Mouse (Mus musculus): ENCODE results near the gene Fank1. TPM values are rescaled to one million over a fixed set of nuclear protein-coding genes. Genes with fewer than 3 reads are reported as not detected.

The Fank1 gene
- polyA plus RNA-seq, 1 experiment = 0.47 TPM

DNA sequence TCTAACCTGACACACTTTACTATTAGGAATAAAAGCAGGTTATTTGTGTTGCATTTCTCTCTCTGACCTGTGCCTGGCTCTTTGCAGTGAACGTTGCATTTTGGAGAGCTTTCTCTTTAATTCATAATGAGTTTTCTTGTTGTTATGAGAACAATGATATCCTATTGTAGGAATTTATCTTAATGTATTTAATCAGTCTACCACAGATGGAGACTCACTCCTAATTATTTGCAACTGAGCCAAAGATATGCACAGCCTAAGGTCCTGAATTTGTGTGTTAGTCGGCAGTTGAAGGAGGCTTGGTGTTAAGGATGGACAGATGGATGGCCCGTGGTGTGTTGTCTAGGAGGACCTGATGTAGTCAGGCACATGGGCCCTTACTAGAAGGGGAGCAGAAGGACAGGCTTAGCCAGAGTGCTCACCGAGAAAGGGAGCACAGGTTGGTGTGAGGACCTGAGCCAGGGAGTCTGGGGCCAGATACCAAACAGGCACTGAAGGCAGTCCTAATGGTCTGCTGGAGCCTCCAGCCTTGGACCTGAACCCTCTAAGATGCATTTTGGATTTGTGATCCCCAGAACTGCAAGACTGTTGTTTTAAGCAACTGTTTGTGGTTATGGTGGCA lies 14.1 kb downstream of the Fank1 start:
- Histone ChIP-seq H3K79me3 (ENCODE audit: low read depth) (no peaks in the 10 kb centered on the region), H3K36me3 (ENCODE audit: control insufficient read depth, insufficient read depth) (no peaks in the 10 kb centered on the region), H3K79me2 (ENCODE audit: control insufficient read depth, insufficient read depth) (no peaks in the 10 kb centered on the region), H3ac (ENCODE audit: control insufficient read depth, insufficient read length, low read depth) (no peak overlapping the region), H3K4me3 (ENCODE audit: insufficient read depth, poor library complexity, severe bottlenecking) (no peak overlapping the region), H3K27me3 (ENCODE audit: control insufficient read depth, insufficient read depth, insufficient read length) (no peaks in the 10 kb centered on the region)
- TF ChIP-seq CEBPB (IDR thresholded peaks at IDR 0.05; ENCODE audit: low read depth) = no peak
- no peak for TF ChIP-seq MAX (IDR thresholded peaks at IDR 0.05)
- no peak for TF ChIP-seq FOSL1 (IDR thresholded peaks at IDR 0.05; ENCODE audit: insufficient read depth, low read length, poor library complexity, severe bottlenecking)
- no peak for TF ChIP-seq USF1 (IDR thresholded peaks at IDR 0.05; ENCODE audit: low read depth)
- no peak for TF ChIP-seq CTCF (IDR thresholded peaks at IDR 0.05; ENCODE audit: control insufficient read depth, insufficient read depth, insufficient read length)
- no peak for TF ChIP-seq MYOG (IDR thresholded peaks at IDR 0.05; ENCODE audit: control insufficient read depth, extremely low read depth, insufficient read length)
- TF ChIP-seq MYOD1 (IDR thresholded peaks at IDR 0.05; ENCODE audit: control insufficient read depth, insufficient read length, low read depth) = no peak

DNA sequence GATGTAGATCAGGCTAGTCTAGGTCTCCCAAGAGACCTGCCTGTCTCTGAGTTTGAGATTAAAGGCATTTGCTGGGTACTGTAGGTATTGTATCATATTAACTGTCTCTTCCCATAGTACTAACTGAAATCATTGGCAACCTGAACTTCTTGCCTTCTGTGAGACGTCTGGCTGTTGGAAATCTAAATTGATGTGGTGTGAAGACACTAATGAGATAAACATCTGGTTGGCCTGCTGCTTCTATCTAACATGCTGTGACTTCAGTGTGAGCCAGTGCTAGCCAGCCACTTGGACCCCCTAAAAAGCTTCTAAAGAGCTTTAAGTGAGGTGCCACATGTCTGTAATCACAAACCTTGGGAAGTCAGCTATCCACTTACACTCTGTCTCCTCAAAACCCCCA lies 16.1 kb downstream of the Fank1 start:
- Histone ChIP-seq H3K36me3 (ENCODE audit: control insufficient read depth, insufficient read depth) (no peaks in the 10 kb centered on the region), H3K4me3 (ENCODE audit: insufficient read depth, poor library complexity, severe bottlenecking) (no peak overlapping the region), H3K79me3 (ENCODE audit: low read depth) (no peaks in the 10 kb centered on the region), H3K27me3 (ENCODE audit: control insufficient read depth, insufficient read depth, insufficient read length) (no peaks in the 10 kb centered on the region), H3K79me2 (ENCODE audit: control insufficient read depth, insufficient read depth) (no peaks in the 10 kb centered on the region), H3ac (ENCODE audit: control insufficient read depth, insufficient read length, low read depth) (peak overlapping the region; percentile 15)
- TF ChIP-seq MAX (IDR thresholded peaks at IDR 0.05) (no peak), FOSL1 (IDR thresholded peaks at IDR 0.05; ENCODE audit: insufficient read depth, low read length, poor library complexity, severe bottlenecking) (no peak), MYOG (IDR thresholded peaks at IDR 0.05; ENCODE audit: control insufficient read depth, extremely low read depth, insufficient read length) (no peak), CTCF (IDR thresholded peaks at IDR 0.05; ENCODE audit: control insufficient read depth, insufficient read depth, insufficient read length) (no peak), USF1 (IDR thresholded peaks at IDR 0.05; ENCODE audit: low read depth) (no peak), MYOD1 (IDR thresholded peaks at IDR 0.05; ENCODE audit: control insufficient read depth, insufficient read length, low read depth) (no peak), CEBPB (IDR thresholded peaks at IDR 0.05; ENCODE audit: low read depth) (no peak)

DNA sequence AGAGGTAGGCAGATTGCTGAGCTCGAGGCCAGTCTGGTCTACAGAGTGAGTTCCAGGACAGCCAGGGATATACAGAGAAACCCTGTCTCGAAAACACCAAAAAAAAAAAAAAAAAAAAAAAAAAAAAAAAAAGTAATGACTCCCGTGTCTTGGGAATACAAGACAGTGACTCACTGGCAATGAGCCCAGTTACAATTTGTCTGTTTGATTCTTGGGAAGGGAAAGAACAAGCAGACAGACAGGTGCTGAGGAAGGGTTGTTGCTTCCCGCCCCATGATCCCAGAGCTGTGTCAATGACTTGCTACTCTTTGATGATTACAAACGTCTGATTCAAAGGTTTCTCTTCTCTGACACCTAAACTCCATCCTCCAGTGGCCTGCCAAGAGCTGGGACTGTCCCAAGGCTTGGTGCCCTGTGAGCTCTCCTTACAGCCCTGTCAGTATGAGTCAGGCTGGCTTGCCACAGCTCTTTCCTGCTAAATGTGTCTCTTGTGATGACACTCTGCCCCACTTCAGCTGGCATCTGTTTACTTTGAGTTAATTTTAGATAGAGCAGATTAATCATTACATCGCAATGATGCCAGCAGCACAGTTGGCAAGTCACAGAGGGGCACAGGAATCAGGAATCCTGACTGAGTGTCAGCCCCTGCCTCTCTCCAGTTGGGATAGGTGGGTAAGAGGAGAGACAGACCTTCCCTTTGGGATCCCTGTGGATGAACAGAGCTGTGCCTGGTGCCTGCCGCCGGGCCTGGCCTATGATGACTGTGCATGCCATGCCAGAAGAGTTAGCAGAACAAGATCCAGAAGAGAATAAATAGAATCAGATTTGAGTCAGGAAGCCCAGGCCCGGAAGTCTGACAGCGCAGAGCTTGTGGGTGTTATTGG lies 16.8 kb downstream of the Fank1 start:
- no peaks in the 10 kb centered on the region for H3K27me3 ChIP-seq (ENCODE audit: control insufficient read depth, insufficient read depth, insufficient read length)
- no peaks in the 10 kb centered on the region for H3K79me2 ChIP-seq (ENCODE audit: control insufficient read depth, insufficient read depth)
- H3K4me3 ChIP-seq (ENCODE audit: insufficient read depth, poor library complexity, severe bottlenecking) = no peak overlapping the region
- H3K36me3 ChIP-seq (ENCODE audit: control insufficient read depth, insufficient read depth) = no peaks in the 10 kb centered on the region
- TF ChIP-seq FOSL1 (IDR thresholded peaks at IDR 0.05; ENCODE audit: insufficient read depth, low read length, poor library complexity, severe bottlenecking) (no peak), CEBPB (IDR thresholded peaks at IDR 0.05; ENCODE audit: low read depth) (peak; percentile 51), MAX (IDR thresholded peaks at IDR 0.05) (peak; percentile 32), MYOD1 (IDR thresholded peaks at IDR 0.05; ENCODE audit: control insufficient read depth, insufficient read length, low read depth) (peak; percentile 50)
- H3ac ChIP-seq (ENCODE audit: control insufficient read depth, insufficient read length, low read depth) = no peak overlapping the region
- H3K79me3 ChIP-seq (ENCODE audit: low read depth) = no peaks in the 10 kb centered on the region

DNA sequence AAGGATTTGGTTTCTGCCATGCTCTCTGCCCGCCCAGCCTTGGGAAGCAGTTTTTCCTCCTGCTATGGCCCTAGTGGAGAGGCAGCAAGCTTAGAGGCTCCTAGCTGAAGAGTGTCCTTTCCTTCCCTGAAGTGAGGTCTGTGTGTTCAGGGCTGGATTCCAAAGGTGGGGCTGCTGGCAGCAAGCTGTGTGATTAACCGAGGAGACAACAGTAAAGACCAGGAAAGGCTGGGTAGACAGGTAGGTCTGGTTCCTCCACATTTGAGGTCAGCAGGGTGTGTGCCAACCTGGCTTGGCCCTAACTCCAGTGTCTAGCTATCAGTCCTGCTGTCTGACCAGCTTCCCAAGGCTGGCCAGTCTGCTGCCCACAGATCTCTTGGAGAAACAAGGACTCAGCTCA lies 18.1 kb downstream of the Fank1 start:
- H3K79me2 ChIP-seq (ENCODE audit: control insufficient read depth, insufficient read depth) = no peaks in the 10 kb centered on the region
- H3K36me3 ChIP-seq (ENCODE audit: control insufficient read depth, insufficient read depth) = no peaks in the 10 kb centered on the region
- no peak for TF ChIP-seq MAX (IDR thresholded peaks at IDR 0.05)
- no peak for TF ChIP-seq USF1 (IDR thresholded peaks at IDR 0.05; ENCODE audit: low read depth)
- TF ChIP-seq FOSL1 (IDR thresholded peaks at IDR 0.05; ENCODE audit: insufficient read depth, low read length, poor library complexity, severe bottlenecking) = no peak
- no peak overlapping the region for H3K4me3 ChIP-seq (ENCODE audit: insufficient read depth, poor library complexity, severe bottlenecking)
- H3K79me3 ChIP-seq (ENCODE audit: low read depth) = no peaks in the 10 kb centered on the region
- H3ac ChIP-seq (ENCODE audit: control insufficient read depth, insufficient read length, low read depth) = no peak overlapping the region
- no peaks in the 10 kb centered on the region for H3K27me3 ChIP-seq (ENCODE audit: control insufficient read depth, insufficient read depth, insufficient read length)

DNA sequence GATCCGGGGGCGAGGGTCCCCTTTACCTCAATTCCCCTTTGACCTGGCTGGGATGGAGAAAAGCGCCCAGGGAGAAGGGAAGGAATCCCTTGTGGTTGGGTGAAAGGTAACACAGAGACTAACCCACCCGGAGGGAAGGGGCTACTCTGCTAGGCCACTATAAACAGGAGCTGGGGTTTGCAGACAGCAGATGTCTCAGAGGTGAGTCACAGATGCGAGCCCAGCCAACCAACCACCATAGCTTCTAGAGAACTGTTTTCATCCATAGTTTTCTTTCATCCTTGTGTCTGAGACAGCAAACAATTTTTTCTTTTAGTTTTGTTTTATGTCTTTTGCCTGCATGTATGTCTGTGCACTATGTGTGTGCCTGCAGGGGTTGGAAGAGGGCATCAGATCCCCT lies 23.3 kb downstream of the Fank1 start:
- TF ChIP-seq MAX (IDR thresholded peaks at IDR 0.05) (no peak), FOSL1 (IDR thresholded peaks at IDR 0.05; ENCODE audit: insufficient read depth, low read length, poor library complexity, severe bottlenecking) (peak; percentile 26)
- no peaks in the 10 kb centered on the region for H3K27me3 ChIP-seq (ENCODE audit: control insufficient read depth, insufficient read depth, insufficient read length)
- H3K79me2 ChIP-seq (ENCODE audit: control insufficient read depth, insufficient read depth) = no peaks in the 10 kb centered on the region
- no peak overlapping the region for H3K4me3 ChIP-seq (ENCODE audit: insufficient read depth, poor library complexity, severe bottlenecking)
- no peaks in the 10 kb centered on the region for H3K79me3 ChIP-seq (ENCODE audit: low read depth)
- no peaks in the 10 kb centered on the region for H3K36me3 ChIP-seq (ENCODE audit: control insufficient read depth, insufficient read depth)
- no peak overlapping the region for H3ac ChIP-seq (ENCODE audit: control insufficient read depth, insufficient read length, low read depth)

DNA sequence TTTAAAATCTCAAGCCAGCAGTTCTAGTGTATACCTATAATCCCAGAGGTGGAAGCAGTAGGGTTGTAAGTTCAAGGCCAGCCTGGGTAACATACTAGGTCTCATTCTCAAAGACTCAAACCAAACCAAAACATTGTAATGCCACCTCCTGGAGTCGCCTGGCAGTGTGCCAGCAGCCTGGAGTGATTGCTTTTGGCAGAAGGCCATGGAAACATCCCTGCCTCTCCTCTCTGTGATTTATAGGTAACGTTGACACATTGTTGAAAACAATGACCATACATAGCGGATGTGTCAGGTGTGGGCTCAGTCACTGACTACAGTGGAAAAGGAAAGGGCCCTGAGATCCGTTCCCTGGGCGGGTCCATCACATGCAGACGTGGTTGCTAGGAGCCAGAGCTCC lies 25.2 kb downstream of the Fank1 start:
- no peaks in the 10 kb centered on the region for H3K27me3 ChIP-seq (ENCODE audit: control insufficient read depth, insufficient read depth, insufficient read length)
- H3ac ChIP-seq (ENCODE audit: control insufficient read depth, insufficient read length, low read depth) = no peak overlapping the region
- TF ChIP-seq USF1 (IDR thresholded peaks at IDR 0.05; ENCODE audit: low read depth) (no peak), MYOG (IDR thresholded peaks at IDR 0.05; ENCODE audit: control insufficient read depth, extremely low read depth, insufficient read length) (no peak), MYOD1 (IDR thresholded peaks at IDR 0.05; ENCODE audit: control insufficient read depth, insufficient read length, low read depth) (no peak), CEBPB (IDR thresholded peaks at IDR 0.05; ENCODE audit: low read depth) (no peak), MAX (IDR thresholded peaks at IDR 0.05) (no peak), FOSL1 (IDR thresholded peaks at IDR 0.05; ENCODE audit: insufficient read depth, low read length, poor library complexity, severe bottlenecking) (no peak), CTCF (IDR thresholded peaks at IDR 0.05; ENCODE audit: control insufficient read depth, insufficient read depth, insufficient read length) (no peak)
- no peak overlapping the region for H3K4me3 ChIP-seq (ENCODE audit: insufficient read depth, poor library complexity, severe bottlenecking)
- H3K79me2 ChIP-seq (ENCODE audit: control insufficient read depth, insufficient read depth) = no peaks in the 10 kb centered on the region
- H3K36me3 ChIP-seq (ENCODE audit: control insufficient read depth, insufficient read depth) = no peaks in the 10 kb centered on the region
- H3K79me3 ChIP-seq (ENCODE audit: low read depth) = no peaks in the 10 kb centered on the region
